Mouse (Mus musculus): Measurements from ENCODE around the gene C2cd4d. TPM values are rescaled to one million over a fixed set of nuclear protein-coding genes. Genes with fewer than 3 reads are reported as not detected.
A peak's percentile ranks its signal among the peaks of the same experiment; 100 is the strongest.

Gene C2cd4d
- polyA plus RNA-seq, 1 experiment from 2014 or later: 0.32 TPM

DNA sequence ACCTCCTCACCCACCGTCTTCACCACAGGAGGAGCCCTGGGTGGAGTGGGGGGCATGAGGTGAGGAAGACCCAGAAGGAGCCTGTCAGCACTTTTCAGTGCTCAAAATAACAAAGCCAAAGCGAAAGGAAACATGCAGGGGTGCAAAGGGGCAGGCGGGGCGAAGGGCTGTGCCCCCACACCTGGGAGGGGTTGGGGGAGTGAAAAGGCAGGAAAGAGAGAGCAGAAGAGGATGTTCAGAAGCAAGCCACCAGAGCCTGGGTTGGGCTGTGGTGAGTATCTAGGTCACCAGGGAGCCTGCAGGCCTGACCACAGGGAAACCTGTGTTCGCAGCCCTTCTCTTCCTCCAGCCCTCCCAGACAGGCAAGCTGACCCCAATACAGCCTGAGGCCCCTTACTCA lies 25.8 kb downstream of the C2cd4d start:
- 65% methylated on average over 5 of the region's 5 CpGs for WGBS
- Histone ChIP-seq H3K4me2 (replicated peaks; ENCODE audit: low read depth, low read length) (no peak overlapping the region), H3K27me3 (ENCODE audit: insufficient read depth, low read length) (no peaks in the 10 kb centered on the region), H3K9me3 (ENCODE audit: low read length) (no peaks in the 10 kb centered on the region), H3K9ac (replicated peaks; ENCODE audit: low read length) (no peak overlapping the region), H3K4me1 (ENCODE audit: insufficient read depth, low read length) (no peaks in the 10 kb centered on the region), H3K27ac (ENCODE audit: low read length) (no peak overlapping the region), H3K4me3 (ENCODE audit: low read length) (no peak overlapping the region), H3K36me3 (ENCODE audit: insufficient read depth, low read length) (no peaks in the 10 kb centered on the region)
- ATAC-seq (ENCODE audit: low FRiP score, low TSS enrichment): no peak

DNA sequence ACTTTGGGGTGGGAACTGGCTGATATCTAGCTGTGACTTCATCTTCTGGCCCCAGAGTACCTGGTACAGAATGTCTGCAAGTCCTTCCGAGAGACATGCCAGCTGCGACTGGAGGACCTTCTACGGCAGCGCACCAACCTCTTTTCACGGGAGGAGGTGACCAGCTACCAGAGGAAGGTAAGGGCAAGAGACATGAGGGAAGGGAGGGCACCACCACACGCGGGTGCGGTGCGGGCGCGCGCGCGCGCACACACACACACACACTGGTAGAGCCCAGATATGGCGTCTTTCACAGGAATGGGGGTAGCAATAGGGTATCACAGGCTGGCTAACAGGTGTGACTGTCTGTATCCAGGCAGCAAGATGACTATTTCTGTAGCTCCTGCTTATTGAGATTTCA lies 27.2 kb downstream of the C2cd4d start:
- 95% methylated on average over 16 of the region's 16 CpGs for WGBS
- no peak overlapping the region for H3K4me2 ChIP-seq (replicated peaks; ENCODE audit: low read depth, low read length)
- no peak overlapping the region for H3K27ac ChIP-seq (ENCODE audit: low read length)
- H3K4me3 ChIP-seq (ENCODE audit: low read length): no peak overlapping the region
- H3K4me1 ChIP-seq (ENCODE audit: insufficient read depth, low read length): no peaks in the 10 kb centered on the region
- H3K27me3 ChIP-seq (ENCODE audit: insufficient read depth, low read length): no peaks in the 10 kb centered on the region
- no peak for ATAC-seq (ENCODE audit: low FRiP score, low TSS enrichment)
- H3K9ac ChIP-seq (replicated peaks; ENCODE audit: low read length): no peak overlapping the region
- H3K9me3 ChIP-seq (ENCODE audit: low read length): no peaks in the 10 kb centered on the region
- no peaks in the 10 kb centered on the region for H3K36me3 ChIP-seq (ENCODE audit: insufficient read depth, low read length)

DNA sequence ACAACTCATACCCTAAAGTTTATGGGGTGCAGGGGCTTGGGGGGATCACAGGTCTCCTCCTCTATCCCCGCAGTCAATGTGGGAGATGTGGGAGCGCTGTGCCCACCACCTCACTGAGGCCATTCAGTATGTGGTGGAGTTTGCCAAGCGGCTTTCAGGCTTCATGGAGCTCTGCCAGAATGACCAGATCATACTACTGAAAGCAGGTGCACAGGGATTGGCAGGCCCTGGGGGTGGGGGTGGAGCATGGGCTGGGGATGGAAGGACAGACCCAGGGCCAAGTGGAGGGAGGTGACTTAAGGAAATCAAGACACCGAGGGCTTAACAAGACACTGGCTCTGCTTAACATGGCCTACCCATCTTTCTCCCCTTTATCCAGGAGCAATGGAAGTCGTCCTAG lies 28.8 kb downstream of the C2cd4d start:
- H3K4me2 ChIP-seq (replicated peaks; ENCODE audit: low read depth, low read length): no peak overlapping the region
- H3K9me3 ChIP-seq (ENCODE audit: low read length): no peaks in the 10 kb centered on the region
- H3K4me1 ChIP-seq (ENCODE audit: insufficient read depth, low read length): no peaks in the 10 kb centered on the region
- no peaks in the 10 kb centered on the region for H3K27me3 ChIP-seq (ENCODE audit: insufficient read depth, low read length)
- 84% methylated on average over 5 of the region's 5 CpGs for WGBS
- no peaks in the 10 kb centered on the region for H3K36me3 ChIP-seq (ENCODE audit: insufficient read depth, low read length)
- no peak overlapping the region for H3K9ac ChIP-seq (replicated peaks; ENCODE audit: low read length)
- no peak overlapping the region for H3K27ac ChIP-seq (ENCODE audit: low read length)
- no peak overlapping the region for H3K4me3 ChIP-seq (ENCODE audit: low read length)
- ATAC-seq (ENCODE audit: low FRiP score, low TSS enrichment): no peak

DNA sequence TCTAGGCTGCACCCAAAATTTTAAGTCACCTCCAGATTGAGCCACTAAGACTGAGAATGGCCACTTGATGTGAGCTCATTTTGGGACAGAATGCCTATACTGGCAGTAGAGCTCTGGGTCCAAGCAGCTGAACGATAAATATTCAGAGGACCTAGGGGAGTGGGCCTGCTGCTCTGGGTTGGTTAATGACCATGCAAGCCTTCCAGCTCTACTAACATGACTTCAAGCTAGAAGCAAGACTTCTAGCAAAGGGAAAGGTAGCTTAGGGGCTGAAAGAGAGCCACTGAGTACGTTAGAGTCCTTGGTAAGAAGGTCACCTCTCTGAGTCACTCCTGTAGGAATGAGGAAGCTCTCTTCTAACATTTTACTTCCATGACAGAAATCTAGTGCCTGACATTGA lies 29.9 kb downstream of the C2cd4d start:
- H3K4me3 ChIP-seq (ENCODE audit: low read length): no peak overlapping the region
- no peaks in the 10 kb centered on the region for H3K9me3 ChIP-seq (ENCODE audit: low read length)
- peaks cover 4% of the 10 kb centered on the region; the same call in 1 of the 2 replicates for H3K27me3 ChIP-seq (ENCODE audit: insufficient read depth, low read length)
- 75% methylated on average over 2 of the region's 2 CpGs for WGBS
- no peak overlapping the region for H3K9ac ChIP-seq (replicated peaks; ENCODE audit: low read length)
- no peak for ATAC-seq (ENCODE audit: low FRiP score, low TSS enrichment)
- H3K36me3 ChIP-seq (ENCODE audit: insufficient read depth, low read length): no peaks in the 10 kb centered on the region
- no peak overlapping the region for H3K27ac ChIP-seq (ENCODE audit: low read length)
- no peaks in the 10 kb centered on the region for H3K4me1 ChIP-seq (ENCODE audit: insufficient read depth, low read length)
- no peak overlapping the region for H3K4me2 ChIP-seq (replicated peaks; ENCODE audit: low read depth, low read length)

DNA sequence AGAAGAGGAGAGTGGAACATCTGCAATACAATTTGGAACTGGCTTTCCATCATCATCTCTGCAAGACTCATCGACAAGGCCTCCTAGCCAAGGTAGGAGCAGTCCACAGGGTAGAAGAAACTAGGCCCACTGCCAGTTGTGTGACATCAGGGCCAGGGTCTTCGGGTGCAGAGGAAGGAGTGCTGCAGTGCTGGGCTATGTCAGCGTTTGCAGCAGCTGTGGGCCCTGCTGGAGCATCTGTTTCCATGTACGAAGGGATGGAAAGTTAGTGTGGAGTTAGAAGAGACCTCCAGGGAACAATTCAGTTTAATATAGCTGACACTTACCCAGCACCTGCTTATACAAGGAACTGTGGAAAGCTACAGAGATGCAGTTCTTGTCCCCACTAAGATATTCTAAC lies 30.8 kb downstream of the C2cd4d start:
- Histone ChIP-seq H3K9ac (replicated peaks; ENCODE audit: low read length) (no peak overlapping the region), H3K27ac (ENCODE audit: low read length) (no peak overlapping the region), H3K27me3 (ENCODE audit: insufficient read depth, low read length) (peaks cover 11% of the 10 kb centered on the region), H3K4me2 (replicated peaks; ENCODE audit: low read depth, low read length) (no peak overlapping the region), H3K36me3 (ENCODE audit: insufficient read depth, low read length) (no peaks in the 10 kb centered on the region), H3K9me3 (ENCODE audit: low read length) (no peaks in the 10 kb centered on the region), H3K4me3 (ENCODE audit: low read length) (no peak overlapping the region), H3K4me1 (ENCODE audit: insufficient read depth, low read length) (no peaks in the 10 kb centered on the region)
- ATAC-seq (ENCODE audit: low FRiP score, low TSS enrichment): no peak
- WGBS: 68% methylated on average over 4 of the region's 4 CpGs

DNA sequence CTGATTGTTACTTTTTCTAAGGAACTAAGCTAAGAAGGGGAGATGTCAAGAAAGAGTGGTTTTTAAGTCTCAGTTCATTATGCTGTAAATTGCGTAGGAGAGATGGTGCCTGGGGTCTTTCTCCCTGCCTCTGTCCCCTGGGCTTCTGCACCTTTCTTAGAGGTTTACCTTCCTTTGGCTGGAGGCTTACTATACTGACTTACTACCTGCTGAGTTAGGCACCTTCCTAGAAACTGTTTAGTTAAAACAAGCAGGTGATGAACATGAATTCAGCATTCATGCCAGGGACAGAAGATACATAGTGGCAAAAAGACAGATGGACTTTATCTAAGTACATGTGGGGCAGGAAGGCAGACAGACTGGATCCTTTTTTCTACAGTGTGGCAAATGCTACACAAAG lies 34.1 kb downstream of the C2cd4d start:
- no peak overlapping the region for H3K4me3 ChIP-seq (ENCODE audit: low read length)
- no peaks in the 10 kb centered on the region for H3K36me3 ChIP-seq (ENCODE audit: insufficient read depth, low read length)
- H3K4me2 ChIP-seq (replicated peaks; ENCODE audit: low read depth, low read length): no peak overlapping the region
- 86% methylated on average over 1 of the region's 1 CpGs for WGBS
- no peak overlapping the region for H3K9ac ChIP-seq (replicated peaks; ENCODE audit: low read length)
- H3K9me3 ChIP-seq (ENCODE audit: low read length): no peaks in the 10 kb centered on the region
- ATAC-seq (ENCODE audit: low FRiP score, low TSS enrichment): no peak
- no peaks in the 10 kb centered on the region; the same call in 1 of the 2 replicates for H3K4me1 ChIP-seq (ENCODE audit: insufficient read depth, low read length)
- H3K27me3 ChIP-seq (ENCODE audit: insufficient read depth, low read length): peaks cover 29% of the 10 kb centered on the region
- H3K27ac ChIP-seq (ENCODE audit: low read length): no peak overlapping the region

DNA sequence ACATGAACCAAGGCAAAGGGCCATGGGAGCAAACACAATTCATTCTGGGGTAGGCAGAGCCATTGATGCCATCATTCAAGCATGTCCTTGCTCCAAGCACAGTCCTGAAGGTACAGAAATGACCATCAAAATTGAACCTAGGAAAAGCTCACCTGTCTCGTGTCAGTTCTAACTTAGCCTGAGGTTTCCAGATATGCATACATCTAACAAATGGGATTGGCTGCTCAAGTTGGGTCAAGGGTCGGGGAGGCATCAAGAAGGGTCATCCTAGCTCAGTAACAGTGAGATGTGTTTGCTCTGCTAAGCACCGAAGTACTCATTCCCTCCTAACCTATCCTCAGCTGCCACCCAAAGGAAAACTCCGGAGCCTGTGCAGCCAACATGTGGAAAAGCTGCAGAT lies 34.6 kb downstream of the C2cd4d start:
- Histone ChIP-seq H3K4me2 (replicated peaks; ENCODE audit: low read depth, low read length) (no peak overlapping the region), H3K9ac (replicated peaks; ENCODE audit: low read length) (no peak overlapping the region), H3K4me1 (ENCODE audit: insufficient read depth, low read length) (no peaks in the 10 kb centered on the region; the same call in 1 of the 2 replicates), H3K4me3 (ENCODE audit: low read length) (no peak overlapping the region), H3K9me3 (ENCODE audit: low read length) (no peaks in the 10 kb centered on the region), H3K27ac (ENCODE audit: low read length) (no peak overlapping the region), H3K27me3 (ENCODE audit: insufficient read depth, low read length) (peaks cover 29% of the 10 kb centered on the region), H3K36me3 (ENCODE audit: insufficient read depth, low read length) (no peaks in the 10 kb centered on the region)
- 82% methylated on average over 4 of the region's 4 CpGs for WGBS
- no peak for ATAC-seq (ENCODE audit: low FRiP score, low TSS enrichment)

DNA sequence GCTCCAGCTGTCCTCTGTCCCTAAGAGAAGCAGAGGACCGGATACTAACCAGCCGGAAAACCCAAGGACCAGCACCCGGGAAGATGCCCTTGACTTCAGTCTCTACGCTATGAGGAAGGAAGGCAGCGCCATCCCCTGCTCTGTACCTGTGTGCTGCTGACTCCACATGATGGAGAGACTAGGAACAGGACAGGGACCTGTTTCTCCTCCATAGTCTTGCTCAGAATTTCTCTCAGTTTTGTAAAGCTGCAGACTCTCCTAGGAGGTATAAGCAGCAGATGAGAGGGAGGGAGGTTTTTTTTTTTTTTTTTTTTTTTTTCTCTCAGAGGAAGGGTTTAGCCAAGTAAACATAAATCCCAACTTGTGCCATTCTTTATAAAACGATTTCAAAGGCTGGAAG lies 36.0 kb downstream of the C2cd4d start, which contains the start of gene Lingo4:
Lingo4 (plus strand) TSS at position 301 of the 400 bp plus-strand sequence.
- no peak for ATAC-seq (ENCODE audit: low FRiP score, low TSS enrichment)
- Histone ChIP-seq H3K4me1 (ENCODE audit: insufficient read depth, low read length) (no peaks in the 10 kb centered on the region; the same call in 1 of the 2 replicates), H3K4me2 (replicated peaks; ENCODE audit: low read depth, low read length) (peak within 1 kb of the TSS; percentile 59), H3K9ac (replicated peaks; ENCODE audit: low read length) (peak within 1 kb of the TSS; percentile 48), H3K4me3 (ENCODE audit: low read length) (peak within 1 kb of the TSS; percentile 35), H3K27ac (ENCODE audit: low read length) (no peak within 1 kb of the TSS), H3K36me3 (ENCODE audit: insufficient read depth, low read length) (no peaks in the 10 kb centered on the region), H3K27me3 (ENCODE audit: insufficient read depth, low read length) (peaks cover 32% of the 10 kb centered on the region), H3K9me3 (ENCODE audit: low read length) (no peaks in the 10 kb centered on the region)
- WGBS: 74% methylated on average over 6 of the region's 6 CpGs

DNA sequence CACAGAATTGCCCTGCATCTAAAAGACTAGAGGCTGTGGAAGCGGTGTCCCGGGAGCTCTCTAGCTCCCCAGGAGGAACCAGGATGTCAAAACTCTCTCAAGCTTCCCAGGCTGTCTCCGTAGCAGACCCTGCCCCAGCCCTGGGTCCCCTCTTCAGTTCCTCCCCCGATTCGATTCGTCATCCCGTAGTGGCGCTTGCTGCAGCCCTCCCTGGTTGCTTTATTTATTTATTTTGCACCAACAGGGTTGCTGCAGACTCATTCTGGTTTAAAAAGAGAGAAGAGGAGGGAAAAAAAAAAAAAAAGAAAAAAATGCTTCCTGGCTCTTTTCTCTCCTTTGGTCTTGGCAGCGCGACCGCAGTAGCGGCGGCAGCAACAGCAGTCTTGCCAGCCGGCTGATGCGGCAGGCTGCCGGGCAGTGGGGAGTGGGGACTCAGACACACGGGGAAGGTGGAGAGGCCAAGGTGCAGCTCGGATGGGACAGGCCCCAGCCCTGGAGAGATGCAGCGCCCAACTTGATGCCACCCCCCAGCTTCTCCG lies 36.8 kb downstream of the C2cd4d start:
- Histone ChIP-seq H3K27ac (ENCODE audit: low read length) (no peak overlapping the region), H3K9me3 (ENCODE audit: low read length) (no peaks in the 10 kb centered on the region), H3K4me3 (ENCODE audit: low read length) (peak overlapping the region; percentile 35), H3K4me2 (replicated peaks; ENCODE audit: low read depth, low read length) (peak overlapping the region; percentile 59), H3K4me1 (ENCODE audit: insufficient read depth, low read length) (peaks cover 1% of the 10 kb centered on the region; the same call in 1 of the 2 replicates), H3K27me3 (ENCODE audit: insufficient read depth, low read length) (peaks cover 33% of the 10 kb centered on the region), H3K36me3 (ENCODE audit: insufficient read depth, low read length) (no peaks in the 10 kb centered on the region), H3K9ac (replicated peaks; ENCODE audit: low read length) (peak overlapping the region; percentile 48)
- ATAC-seq (ENCODE audit: low FRiP score, low TSS enrichment): no peak; the same call in 1 of the 2 replicates
- WGBS: 1% methylated on average over 20 of the region's 20 CpGs

DNA sequence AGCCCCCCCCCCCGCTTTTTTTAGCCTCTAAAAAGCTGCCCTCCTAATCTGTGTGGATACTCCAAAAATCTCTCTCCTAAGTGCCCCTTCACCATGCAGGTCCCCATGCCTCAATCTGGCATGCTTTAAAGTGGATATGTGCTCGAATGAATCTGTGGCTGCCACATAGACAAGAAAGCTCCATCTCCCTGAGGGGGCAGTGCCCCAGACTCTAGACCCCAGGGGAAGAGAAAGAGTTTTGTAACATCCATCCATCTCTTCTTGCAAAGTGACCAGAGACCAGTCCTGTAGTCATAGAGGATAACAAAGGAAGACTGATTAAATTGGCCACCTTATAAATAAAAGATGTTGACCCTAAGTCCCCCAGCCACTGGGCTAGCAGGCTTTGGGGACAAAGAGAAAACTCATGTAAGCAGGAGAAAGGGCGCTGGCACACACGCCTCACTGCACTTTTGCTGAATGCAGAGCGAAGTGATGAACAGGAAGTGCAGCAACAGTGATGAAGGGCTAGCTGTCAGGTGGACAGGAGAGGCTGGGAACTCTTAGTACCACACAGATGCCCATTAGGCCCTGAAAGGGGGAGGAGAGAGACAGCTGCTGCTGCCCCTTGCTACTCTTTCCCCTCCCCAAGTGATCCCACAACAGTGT lies 37.5 kb downstream of the C2cd4d start:
- no peak for ATAC-seq (ENCODE audit: low FRiP score, low TSS enrichment)
- Histone ChIP-seq H3K36me3 (ENCODE audit: insufficient read depth, low read length) (no peaks in the 10 kb centered on the region), H3K4me3 (ENCODE audit: low read length) (no peak overlapping the region), H3K9ac (replicated peaks; ENCODE audit: low read length) (no peak overlapping the region), H3K9me3 (ENCODE audit: low read length) (no peaks in the 10 kb centered on the region), H3K27me3 (ENCODE audit: insufficient read depth, low read length) (peaks cover 33% of the 10 kb centered on the region), H3K4me2 (replicated peaks; ENCODE audit: low read depth, low read length) (no peak overlapping the region; the same call in 1 of the 2 replicates), H3K4me1 (ENCODE audit: insufficient read depth, low read length) (peaks cover 9% of the 10 kb centered on the region; the same call in 1 of the 2 replicates), H3K27ac (ENCODE audit: low read length) (no peak overlapping the region)
- WGBS: 48% methylated on average over 5 of the region's 5 CpGs

All from kidney, embryonic 16.5 days (tissue).